Mouse (Mus musculus) embryonic facial prominence, embryonic 15.5 days (tissue): ENCODE measurements at regions not wholly inside any gene's neighbourhood (a gene's known extent, or its start where the extent isn't known, plus 50 kb on each side); places are given as distances from the start of the nearest gene placed in this dataset.

Experiments used
- ATAC-seq: fragments of 200-750 bp; cut with Nextera tagmentation; 2 replicates; pipeline ENCODE4 v1.8.0; 2017; ENCODE audit warnings: low read depth, moderate TSS enrichment; ENCODE audit not compliant: insufficient number of reproducible peaks, low FRiP score, low TSS enrichment
- H3K27ac ChIP-seq: fragments of 300-500 bp; sonication (generic); replicated peaks from 2 replicates; pipeline ENCODE4 v1.5.1; 2015; ENCODE audit warnings: mild to moderate bottlenecking, inconsistent platforms
- H3K27me3 ChIP-seq: fragments of 300-500 bp; sonication (generic); 2 replicates; pipeline ENCODE4 v1.6.1; 2015; ENCODE audit warnings: inconsistent platforms
- H3K36me3 ChIP-seq: fragments of 300-500 bp; sonication (generic); 2 replicates; pipeline ENCODE4 v1.6.1; 2015; ENCODE audit warnings: mild to moderate bottlenecking, inconsistent platforms
- H3K4me1 ChIP-seq: fragments of 300-500 bp; sonication (generic); 2 replicates; pipeline ENCODE4 v1.6.1; 2015; ENCODE audit warnings: inconsistent platforms
- H3K4me2 ChIP-seq: fragments of 300-500 bp; sonication (generic); replicated peaks from 2 replicates; pipeline ENCODE4 v1.6.1; 2015; ENCODE audit warnings: mild to moderate bottlenecking, inconsistent platforms
- H3K4me3 ChIP-seq: fragments of 300-500 bp; sonication (generic); replicated peaks from 2 replicates; pipeline ENCODE4 v1.5.1; 2015; ENCODE audit warnings: mild to moderate bottlenecking, inconsistent platforms
- H3K9ac ChIP-seq: fragments of 300-500 bp; sonication (generic); 2 replicates; pipeline ENCODE4 v1.6.1; 2015; ENCODE audit warnings: inconsistent platforms
- H3K9me3 ChIP-seq: fragments of 300-500 bp; sonication (generic); replicated peaks from 2 replicates; pipeline ENCODE4 v1.6.1; 2016; ENCODE audit warnings: inconsistent platforms
- WGBS: fragments of 180-500 bp; shearing (Covaris S2); methylation state at CpG from one replicate; pipeline ENCODE4 v1.1.7; 2015; 5-methylcytosine and 5-hydroxymethylcytosine counted together

DNA sequence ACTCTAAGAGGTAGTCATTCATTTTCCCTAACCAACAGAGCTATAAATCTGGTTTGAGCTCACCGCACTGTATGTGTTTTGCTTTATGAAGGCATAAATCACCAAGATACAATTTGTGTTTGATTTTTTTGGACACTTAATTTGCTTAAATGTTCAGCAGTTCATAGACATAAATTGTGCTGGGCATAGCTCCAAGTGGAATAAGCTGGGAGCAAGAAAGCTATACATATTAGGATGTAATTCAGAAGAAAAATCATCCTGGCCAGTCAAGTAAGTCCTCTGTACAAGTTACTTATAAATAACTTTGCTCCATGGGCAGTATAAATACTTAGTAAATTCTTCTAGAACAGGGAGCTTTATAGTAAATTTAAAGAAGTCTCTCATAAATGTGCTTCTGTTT, 267.0 kb upstream of the Atp5g3 start:
- Histone ChIP-seq H3K4me2 (no peak overlapping the region), H3K4me1 (no peaks in the 10 kb centered on the region), H3K4me3 (no peak overlapping the region), H3K9ac (no peak overlapping the region), H3K36me3 (no peaks in the 10 kb centered on the region), H3K27me3 (no peaks in the 10 kb centered on the region), H3K9me3 (no peaks in the 10 kb centered on the region), H3K27ac (no peak overlapping the region)
- 78% methylated on average over 1 of the region's 1 CpGs for WGBS
- ATAC-seq, result no peak

GRCm38 (mm10) chr2:74168776-74169570, 257.8 kb upstream of the Atp5g3 start:
- Histone ChIP-seq H3K36me3 (no peaks in the 10 kb centered on the region), H3K9ac (no peak overlapping the region), H3K27ac (no peak overlapping the region), H3K9me3 (no peaks in the 10 kb centered on the region), H3K4me2 (no peak overlapping the region), H3K4me1 (0 out of 2 replicates have a peak, but pooled peaks cover 4% of the 10 kb centered on the region), H3K27me3 (no peaks in the 10 kb centered on the region), H3K4me3 (no peak overlapping the region)
- no peak for ATAC-seq
- 25% methylated on average over 16 of the region's 16 CpGs for WGBS

DNA sequence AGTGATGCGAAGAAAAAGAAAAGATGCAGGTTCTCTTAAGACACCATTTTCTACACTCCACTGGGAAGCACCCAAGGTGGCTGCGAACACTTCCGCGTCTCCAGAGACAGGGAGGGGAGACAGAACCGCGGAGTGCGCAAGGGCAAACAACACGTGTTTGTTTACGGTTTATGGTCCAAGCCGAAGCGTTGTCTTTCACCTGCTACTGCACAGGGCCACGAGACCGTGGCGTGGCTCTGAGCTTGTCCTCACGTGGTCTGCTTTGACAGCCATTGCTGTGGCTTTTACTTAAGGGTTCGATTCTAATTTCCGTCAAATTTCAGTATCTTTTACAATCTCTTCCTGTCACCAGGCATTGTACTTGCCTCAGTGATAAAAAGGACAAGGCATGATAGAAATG, 257.2 kb upstream of the Atp5g3 start:
- Histone ChIP-seq H3K27ac (no peak overlapping the region), H3K4me1 (0 out of 2 replicates have a peak, but pooled peaks cover 4% of the 10 kb centered on the region), H3K27me3 (no peaks in the 10 kb centered on the region), H3K4me2 (no peak overlapping the region), H3K9ac (no peak overlapping the region), H3K36me3 (no peaks in the 10 kb centered on the region), H3K4me3 (no peak overlapping the region), H3K9me3 (no peaks in the 10 kb centered on the region)
- WGBS, result 92% methylated on average over 17 of the region's 17 CpGs
- no peak for ATAC-seq

DNA sequence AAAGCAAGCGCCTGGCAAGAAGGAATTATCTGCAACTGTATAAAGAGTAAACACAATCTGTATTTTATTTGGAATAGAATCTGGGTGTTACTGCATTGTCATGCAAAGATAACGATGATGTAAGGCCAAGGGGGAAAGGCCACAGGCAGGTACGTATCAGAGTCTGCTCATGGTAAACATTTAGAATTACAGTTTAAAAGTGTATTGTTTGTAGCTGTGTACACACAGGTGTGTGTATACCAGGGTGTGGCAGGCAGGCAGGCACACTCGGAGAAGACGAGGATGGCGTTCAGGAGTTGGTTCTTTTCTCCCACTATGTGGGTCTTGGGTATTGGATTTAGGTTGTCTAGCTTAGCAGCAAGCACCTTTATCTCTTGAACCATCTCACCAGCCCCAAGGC, 242.9 kb upstream of the Atp5g3 start:
- 82% methylated on average over 6 of the region's 6 CpGs for WGBS
- Histone ChIP-seq H3K9me3 (no peaks in the 10 kb centered on the region), H3K27me3 (no peaks in the 10 kb centered on the region), H3K4me3 (no peak overlapping the region), H3K27ac (no peak overlapping the region), H3K4me1 (peaks cover 4% of the 10 kb centered on the region; the same call in 1 of the 2 replicates), H3K9ac (no peak overlapping the region), H3K36me3 (no peaks in the 10 kb centered on the region), H3K4me2 (no peak overlapping the region)
- no peak for ATAC-seq

DNA sequence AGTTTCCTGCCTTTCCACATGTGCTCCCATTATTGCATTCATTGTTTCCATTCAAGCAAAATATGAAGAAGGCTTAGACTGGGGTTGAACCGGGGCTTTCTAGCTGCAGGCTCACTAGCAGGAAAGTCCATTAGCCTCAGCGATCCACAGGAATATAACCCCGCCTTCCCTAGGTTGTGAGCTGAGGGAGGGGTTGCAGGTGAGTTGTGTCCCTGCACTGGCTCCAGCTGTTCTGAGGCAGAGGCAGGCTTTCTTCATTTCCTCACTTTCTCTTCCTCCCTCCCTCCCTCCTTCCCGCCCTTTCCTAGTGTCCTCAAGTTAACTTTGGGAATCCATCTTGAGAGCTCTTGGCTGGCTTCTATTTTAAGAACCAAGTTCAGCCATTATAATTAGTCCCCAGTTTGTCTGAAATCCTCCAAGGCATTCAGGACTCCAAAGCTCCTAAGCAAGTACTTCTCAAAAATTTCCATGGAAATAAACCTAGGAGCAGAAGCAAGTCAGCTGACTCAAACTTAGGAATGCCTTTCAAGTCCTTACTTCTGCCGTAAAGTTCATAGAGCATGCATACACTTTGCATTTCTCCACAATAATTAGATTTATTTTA, 242.2 kb upstream of the Atp5g3 start:
- Histone ChIP-seq H3K4me1 (peaks cover 4% of the 10 kb centered on the region; the same call in 1 of the 2 replicates), H3K27me3 (no peaks in the 10 kb centered on the region), H3K9ac (no peak overlapping the region), H3K36me3 (no peaks in the 10 kb centered on the region), H3K9me3 (no peaks in the 10 kb centered on the region), H3K4me3 (no peak overlapping the region), H3K4me2 (no peak overlapping the region), H3K27ac (no peak overlapping the region)
- ATAC-seq, result no peak
- WGBS, result 39% methylated on average over 5 of the region's 5 CpGs

- Histone ChIP-seq H3K4me1 (peaks cover 4% of the 10 kb centered on the region; the same call in 1 of the 2 replicates), H3K27ac (no peak overlapping the region), H3K4me2 (no peak overlapping the region), H3K4me3 (no peak overlapping the region), H3K9me3 (no peaks in the 10 kb centered on the region), H3K36me3 (no peaks in the 10 kb centered on the region), H3K27me3 (no peaks in the 10 kb centered on the region), H3K9ac (no peak overlapping the region)
- whole genome bisulfite sequencing, result 44% methylated on average over 8 of the region's 8 CpGs
- ATAC-seq, result peak; percentile 39
These were observed 241.6 kb upstream of the Atp5g3 start for GRCm38 (mm10) chr2:74152534-74153246.

GRCm38 (mm10) chr2:74147193-74147592, 236.1 kb upstream of the Atp5g3 start:
- no peak for ATAC-seq
- H3K4me3 ChIP-seq, result no peak overlapping the region
- 70% methylated on average over 4 of the region's 4 CpGs for WGBS
- no peaks in the 10 kb centered on the region for H3K4me1 ChIP-seq
- no peaks in the 10 kb centered on the region for H3K27me3 ChIP-seq
- no peaks in the 10 kb centered on the region for H3K9me3 ChIP-seq
- H3K4me2 ChIP-seq, result no peak overlapping the region
- H3K27ac ChIP-seq, result no peak overlapping the region
- H3K36me3 ChIP-seq, result no peaks in the 10 kb centered on the region
- no peak overlapping the region for H3K9ac ChIP-seq

DNA sequence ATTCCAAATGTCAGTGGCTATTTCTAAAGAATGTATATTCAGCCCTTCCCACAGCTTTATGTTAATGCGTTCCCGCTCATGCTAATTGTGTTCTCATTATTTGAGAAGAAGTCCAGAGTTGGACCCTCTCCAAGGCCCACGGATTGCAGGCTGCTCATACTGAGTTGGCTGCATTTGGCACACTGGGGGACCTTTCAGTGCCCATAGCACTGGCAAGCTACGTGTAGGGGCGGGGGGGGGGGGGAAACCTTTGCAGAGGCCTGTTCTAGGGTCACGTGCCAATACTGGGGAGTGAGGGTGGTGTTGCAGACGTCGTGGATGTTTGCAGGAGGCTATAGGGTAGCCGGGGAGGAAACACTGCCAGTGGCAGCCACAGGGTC, 225.5 kb upstream of the Atp5g3 start:
- Histone ChIP-seq H3K9me3 (no peaks in the 10 kb centered on the region), H3K4me1 (peaks cover 11% of the 10 kb centered on the region), H3K27ac (no peak overlapping the region), H3K4me2 (no peak overlapping the region), H3K36me3 (no peaks in the 10 kb centered on the region), H3K9ac (no peak overlapping the region), H3K27me3 (0 out of 2 replicates have a peak, but pooled peaks cover 6% of the 10 kb centered on the region), H3K4me3 (no peak overlapping the region)
- WGBS, result 21% methylated on average over 9 of the region's 9 CpGs
- ATAC-seq, result no peak; the same call in 1 of the 2 replicates

GRCm38 (mm10) chr2:74135963-74136623, 225.0 kb upstream of the Atp5g3 start:
- no peak overlapping the region for H3K4me3 ChIP-seq
- ATAC-seq, result peak; percentile 39; the same call in 1 of the 2 replicates
- no peak overlapping the region; the same call in 1 of the 2 replicates for H3K4me2 ChIP-seq

DNA sequence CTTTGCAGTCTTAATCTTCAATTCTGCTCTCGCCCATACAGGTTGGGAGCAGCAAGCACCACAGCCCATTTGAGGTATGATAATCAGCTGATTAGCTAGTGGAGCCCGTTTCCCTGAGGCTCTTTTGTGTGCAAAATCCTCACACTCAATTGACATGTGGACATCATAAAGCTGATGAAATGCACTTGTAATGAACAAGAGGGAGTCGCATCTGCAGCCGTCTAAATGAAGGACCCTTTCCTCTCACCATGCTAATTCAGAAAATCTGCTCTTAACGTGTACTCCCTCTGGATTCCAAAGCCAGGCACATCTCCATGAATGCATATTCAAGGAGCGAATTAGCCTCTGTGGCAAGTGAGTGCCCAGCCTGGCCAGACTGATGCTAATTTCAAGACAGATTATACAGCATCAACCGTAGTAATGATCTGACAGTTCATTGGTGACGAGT, 219.0 kb upstream of the Atp5g3 start:
- Histone ChIP-seq H3K9me3 (no peaks in the 10 kb centered on the region), H3K4me1 (peaks cover 19% of the 10 kb centered on the region), H3K9ac (no peak overlapping the region), H3K27me3 (peaks cover 20% of the 10 kb centered on the region), H3K4me2 (peak overlapping the region; percentile 52; the same call in 1 of the 2 replicates), H3K4me3 (no peak overlapping the region), H3K36me3 (no peaks in the 10 kb centered on the region), H3K27ac (no peak overlapping the region)
- WGBS, result 13% methylated on average over 8 of the region's 8 CpGs
- ATAC-seq, result no peak

More at GRCm38 (mm10) chr2:74135963-74136623, 225.0 kb upstream of the Atp5g3 start:
- Histone ChIP-seq H3K27ac (no peak overlapping the region), H3K27me3 (0 out of 2 replicates have a peak, but pooled peaks cover 11% of the 10 kb centered on the region), H3K4me1 (peaks cover 11% of the 10 kb centered on the region), H3K9me3 (no peaks in the 10 kb centered on the region), H3K9ac (no peak overlapping the region), H3K36me3 (no peaks in the 10 kb centered on the region)
- WGBS, result 43% methylated on average over 15 of the region's 15 CpGs
